Mouse (Mus musculus) heart, embryonic 13.5 days (tissue): ENCODE data around the gene Washc2. TPM values are rescaled to one million over a fixed set of nuclear protein-coding genes. Genes with fewer than 3 reads are reported as not detected.
"Not testable (repeated sequence)": the region's sequence is repeated elsewhere in the genome, so short reads cannot be mapped to it uniquely, and the experiment has no call there.

Source experiments
- ATAC-seq: fragments of 200-750 bp; cut with Nextera tagmentation; 2 replicates; pipeline ENCODE4 v1.8.0; 2017; ENCODE audit warnings: moderate TSS enrichment; ENCODE audit not compliant: insufficient number of reproducible peaks, low FRiP score, low TSS enrichment; ENCODE audit errors: extremely low read depth
- H3K27ac ChIP-seq: fragments of 300-500 bp; sonication (generic); replicated peaks from 2 replicates; pipeline ENCODE4 v1.5.1; 2015; ENCODE audit warnings: moderate library complexity, mild to moderate bottlenecking, inconsistent platforms
- H3K27me3 ChIP-seq: fragments of 300-500 bp; sonication (generic); replicated peaks from 2 replicates; pipeline ENCODE4 v1.6.1; 2015; ENCODE audit warnings: mild to moderate bottlenecking, inconsistent platforms
- H3K36me3 ChIP-seq: fragments of 300-500 bp; sonication (generic); 2 replicates; pipeline ENCODE4 v1.6.1; 2015; ENCODE audit warnings: mild to moderate bottlenecking, inconsistent platforms
- H3K4me1 ChIP-seq: fragments of 300-500 bp; sonication (generic); 2 replicates; pipeline ENCODE4 v1.6.1; 2015; ENCODE audit warnings: inconsistent platforms
- H3K4me2 ChIP-seq: fragments of 300-500 bp; sonication (generic); 2 replicates; pipeline ENCODE4 v1.6.1; 2015; ENCODE audit warnings: inconsistent platforms, mild to moderate bottlenecking, moderate library complexity
- H3K4me3 ChIP-seq: fragments of 300-500 bp; sonication (generic); 2 replicates; pipeline ENCODE4 v1.5.1; 2015; ENCODE audit warnings: moderate library complexity, mild to moderate bottlenecking, inconsistent platforms
- H3K9ac ChIP-seq: fragments of 300-500 bp; sonication (generic); 2 replicates; pipeline ENCODE4 v1.6.1; 2015; ENCODE audit warnings: inconsistent platforms, mild to moderate bottlenecking, moderate library complexity
- H3K9me3 ChIP-seq: fragments of 300-500 bp; sonication (generic); 2 replicates; pipeline ENCODE4 v1.6.1; 2016; ENCODE audit warnings: inconsistent platforms
- WGBS: fragments of 180-500 bp; shearing (Covaris S2); methylation state at CpG from one replicate; pipeline ENCODE4 v1.1.7; 2015; ENCODE audit warnings: mixed read lengths; 5-methylcytosine and 5-hydroxymethylcytosine counted together
- polyA plus RNA-seq: library from polyadenylated mRNA; unstranded; fragments of >200 nt; fragmentation: Nextera tagmentation; extraction: Ambion mirVana; gene quantifications from 2 replicates; pipeline ENCODE4 v1.2.1, GENCODE M21; 2015

Washc2 gene
- polyA plus RNA-seq, 1 experiment from 2014 or later = 31.4 TPM

GRCm38 (mm10) chr6:116195811-116196210 lies 12.0 kb upstream of the Washc2 start:
- no peak for ATAC-seq
- no peak overlapping the region for H3K4me2 ChIP-seq
- H3K4me1 ChIP-seq = peaks cover 24% of the 10 kb centered on the region
- WGBS = 53% methylated on average over 8 of the region's 8 CpGs
- peaks cover 7% of the 10 kb centered on the region; the same call in 1 of the 2 replicates for H3K27me3 ChIP-seq
- no peaks in the 10 kb centered on the region for H3K36me3 ChIP-seq
- H3K9ac ChIP-seq = no peak overlapping the region
- no peak overlapping the region for H3K4me3 ChIP-seq
- H3K9me3 ChIP-seq = no peaks in the 10 kb centered on the region
- no peak overlapping the region for H3K27ac ChIP-seq

GRCm38 (mm10) chr6:116198173-116198572 lies 9.7 kb upstream of the Washc2 start:
- WGBS = 32% methylated on average over 3 of the region's 3 CpGs
- Histone ChIP-seq H3K27ac (no peak overlapping the region), H3K4me1 (peaks cover 7% of the 10 kb centered on the region; the same call in 1 of the 2 replicates), H3K9ac (no peak overlapping the region), H3K4me3 (no peak overlapping the region), H3K27me3 (peaks cover 18% of the 10 kb centered on the region; the same call in 1 of the 2 replicates), H3K9me3 (no peaks in the 10 kb centered on the region), H3K36me3 (no peaks in the 10 kb centered on the region), H3K4me2 (no peak overlapping the region)
- ATAC-seq = no peak

GRCm38 (mm10) chr6:116199682-116200081 lies 8.2 kb upstream of the Washc2 start:
- no peaks in the 10 kb centered on the region for H3K9me3 ChIP-seq
- 60% methylated on average over 2 of the region's 2 CpGs for WGBS

GRCm38 (mm10) chr6:116227767-116228166 lies 19.9 kb downstream of the Washc2 start:
- H3K36me3 ChIP-seq = peaks cover 92% of the 10 kb centered on the region
- no peak overlapping the region for H3K9ac ChIP-seq
- no peaks in the 10 kb centered on the region for H3K4me1 ChIP-seq
- H3K4me2 ChIP-seq = no peak overlapping the region
- H3K27me3 ChIP-seq = no peaks in the 10 kb centered on the region
- WGBS = 76% methylated on average over 11 of the region's 11 CpGs
- ATAC-seq = no peak
- no peaks in the 10 kb centered on the region for H3K9me3 ChIP-seq
- no peak overlapping the region for H3K4me3 ChIP-seq
- no peak overlapping the region for H3K27ac ChIP-seq

More at GRCm38 (mm10) chr6:116199682-116200081, 8.2 kb upstream of the Washc2 start:
- Histone ChIP-seq H3K4me2 (no peak overlapping the region), H3K4me3 (no peak overlapping the region), H3K27ac (no peak overlapping the region), H3K36me3 (no peaks in the 10 kb centered on the region), H3K9ac (no peak overlapping the region), H3K4me1 (no peaks in the 10 kb centered on the region), H3K27me3 (peaks cover 18% of the 10 kb centered on the region; the same call in 1 of the 2 replicates)
- ATAC-seq = no peak

- H3K36me3 ChIP-seq = peaks cover 92% of the 10 kb centered on the region
- no peak overlapping the region for H3K4me2 ChIP-seq
- no peak for ATAC-seq
- H3K9me3 ChIP-seq = no peaks in the 10 kb centered on the region
- no peaks in the 10 kb centered on the region for H3K27me3 ChIP-seq
- no peaks in the 10 kb centered on the region for H3K4me1 ChIP-seq
- WGBS = 60% methylated on average over 12 of the region's 12 CpGs
- no peak overlapping the region for H3K27ac ChIP-seq
- H3K4me3 ChIP-seq = no peak overlapping the region
- H3K9ac ChIP-seq = no peak overlapping the region
Measured at GRCm38 (mm10) chr6:116228785-116229525, 21.1 kb downstream of the Washc2 start.

- H3K4me1 ChIP-seq, H3K27ac ChIP-seq, H3K9me3 ChIP-seq, ATAC-seq, H3K4me3 ChIP-seq, H3K4me2 ChIP-seq, H3K9ac ChIP-seq, H3K27me3 ChIP-seq: not testable (repeated sequence)
- 89% methylated on average over 2 of the region's 2 CpGs for WGBS
- H3K36me3 ChIP-seq = peaks cover 88% of the 10 kb centered on the region
Measured at GRCm38 (mm10) chr6:116234821-116235220, 27.0 kb downstream of the Washc2 start.

GRCm38 (mm10) chr6:116235336-116235735 lies 27.5 kb downstream of the Washc2 start:
- Histone ChIP-seq H3K4me1 (no peaks in the 10 kb centered on the region), H3K27me3 (no peaks in the 10 kb centered on the region), H3K4me3 (no peak overlapping the region), H3K9me3 (no peaks in the 10 kb centered on the region), H3K4me2 (no peak overlapping the region), H3K27ac (no peak overlapping the region), H3K9ac (no peak overlapping the region), H3K36me3 (peaks cover 90% of the 10 kb centered on the region)
- WGBS = 84% methylated on average over 5 of the region's 5 CpGs
- ATAC-seq = no peak

- Histone ChIP-seq H3K36me3 (peaks cover 88% of the 10 kb centered on the region), H3K9ac (no peak overlapping the region), H3K4me3 (no peak overlapping the region), H3K4me1 (no peaks in the 10 kb centered on the region), H3K27me3 (no peaks in the 10 kb centered on the region), H3K4me2 (no peak overlapping the region), H3K27ac (no peak overlapping the region), H3K9me3 (no peaks in the 10 kb centered on the region)
- WGBS = 87% methylated on average over 5 of the region's 5 CpGs
- ATAC-seq = no peak
Measured at GRCm38 (mm10) chr6:116238083-116238482, 30.2 kb downstream of the Washc2 start.

GRCm38 (mm10) chr6:116240371-116240770 lies 32.5 kb downstream of the Washc2 start:
- H3K36me3 ChIP-seq = peaks cover 85% of the 10 kb centered on the region

GRCm38 (mm10) chr6:116259649-116260048 lies 51.8 kb downstream of the Washc2 start:
- Histone ChIP-seq H3K36me3 (peaks cover 73% of the 10 kb centered on the region), H3K27me3 (no peaks in the 10 kb centered on the region), H3K9me3 (no peaks in the 10 kb centered on the region), H3K4me2 (no peak overlapping the region), H3K9ac (no peak overlapping the region), H3K4me1 (0 out of 2 replicates have a peak, but pooled peaks cover 3% of the 10 kb centered on the region), H3K4me3 (no peak overlapping the region), H3K27ac (no peak overlapping the region)
- no peak for ATAC-seq
- 88% methylated on average over 4 of the region's 4 CpGs for WGBS

More at GRCm38 (mm10) chr6:116240371-116240770, 32.5 kb downstream of the Washc2 start:
- Histone ChIP-seq H3K9ac (no peak overlapping the region), H3K4me1 (no peaks in the 10 kb centered on the region), H3K27ac (no peak overlapping the region), H3K9me3 (no peaks in the 10 kb centered on the region), H3K4me2 (no peak overlapping the region), H3K27me3 (no peaks in the 10 kb centered on the region), H3K4me3 (no peak overlapping the region)
- WGBS = 73% methylated on average over 2 of the region's 2 CpGs
- no peak for ATAC-seq

GRCm38 (mm10) chr6:116260481-116260880 lies 52.6 kb downstream of the Washc2 start:
- Histone ChIP-seq H3K4me2 (no peak overlapping the region), H3K9me3 (no peaks in the 10 kb centered on the region), H3K4me1 (peaks cover 4% of the 10 kb centered on the region; the same call in 1 of the 2 replicates), H3K4me3 (no peak overlapping the region), H3K36me3 (peaks cover 64% of the 10 kb centered on the region), H3K27me3 (no peaks in the 10 kb centered on the region), H3K27ac (no peak overlapping the region), H3K9ac (no peak overlapping the region)
- 88% methylated on average over 5 of the region's 5 CpGs for WGBS
- no peak for ATAC-seq

- Histone ChIP-seq H3K36me3 (peaks cover 44% of the 10 kb centered on the region), H3K4me1 (peaks cover 17% of the 10 kb centered on the region), H3K4me3 (no peak overlapping the region), H3K9ac (no peak overlapping the region), H3K9me3 (no peaks in the 10 kb centered on the region), H3K27ac (no peak overlapping the region), H3K27me3 (no peaks in the 10 kb centered on the region), H3K4me2 (no peak overlapping the region)
- no peak for ATAC-seq
- WGBS = 83% methylated on average over 1 of the region's 1 CpGs
Measured at GRCm38 (mm10) chr6:116262824-116263223, 55.0 kb downstream of the Washc2 start.
